Mouse (Mus musculus): ENCODE data around the gene Gm3336.

GRCm38 (mm10) chr8:70723486-70724210 lies 5.3 kb downstream of the Gm3336 start, which contains the start of gene Pde4c:
- TF ChIP-seq CTCF (IDR thresholded peaks at IDR 0.05; ENCODE audit: insufficient read depth, low read length) (no peak), POLR2A (IDR thresholded peaks at IDR 0.05; ENCODE audit: borderline replicate concordance, extremely low read depth, low read depth, low read length) (no peak)

Data from lung, adult 2 months (tissue).